Mouse (Mus musculus) myocyte (in vitro differentiated cells): Measurements from ENCODE around the gene Rbm17. TPM values are rescaled to one million over a fixed set of nuclear protein-coding genes. Genes with fewer than 3 reads are reported as not detected.

Experiments used
- H3K27me3 ChIP-seq: one replicate; pipeline ENCODE4 v1.6.1; 2011; ENCODE audit not compliant: control insufficient read depth, insufficient read depth, insufficient read length
- H3K36me3 ChIP-seq: one replicate; pipeline ENCODE4 v1.6.1; 2011; ENCODE audit not compliant: control insufficient read depth, insufficient read depth
- H3K4me2 ChIP-seq: one replicate; pipeline ENCODE4 v1.6.1; 2011; ENCODE audit warnings: low read depth, control low read depth
- H3K4me3 ChIP-seq: one replicate; pipeline ENCODE4 v1.5.1; 2011; ENCODE audit warnings: mild to moderate bottlenecking, control low read depth, moderate library complexity
- H3K79me2 ChIP-seq: one replicate; pipeline ENCODE4 v1.6.1; 2011; ENCODE audit not compliant: control insufficient read depth, insufficient read depth
- H3ac ChIP-seq: one replicate; pipeline ENCODE4 v1.6.1; 2011; ENCODE audit not compliant: control insufficient read depth, insufficient read length
- CEBPB ChIP-seq: IDR thresholded peaks from 2 replicates; pipeline ENCODE4 v1.6.1; 2011; ENCODE audit warnings: mild to moderate bottlenecking, moderate library complexity; ENCODE audit not compliant: poor library complexity, insufficient read depth, severe bottlenecking
- E2F4 ChIP-seq: IDR thresholded peaks from one replicate; pipeline ENCODE4 v1.6.1; 2011; ENCODE audit warnings: mild to moderate bottlenecking, control low read depth, moderate library complexity; ENCODE audit not compliant: insufficient read depth
- MAX ChIP-seq: IDR thresholded peaks from one replicate; pipeline ENCODE4 v1.6.1; 2011; ENCODE audit warnings: low read depth, mild to moderate bottlenecking, control low read depth
- MYOD1 ChIP-seq, 3 experiments: IDR thresholded peaks; one replicate each; pipeline ENCODE4 v1.6.1; 2011; ENCODE audit warnings: control low read depth in 2 of 3, low read depth in 2 of 3, mild to moderate bottlenecking in 2 of 3, moderate library complexity in 1 of 3; ENCODE audit not compliant: insufficient read length in 2 of 3, control insufficient read depth in 1 of 3
- MYOG ChIP-seq, 3 experiments: IDR thresholded peaks; one replicate each; pipeline ENCODE4 v1.6.1; 2011; ENCODE audit warnings: control low read depth in 2 of 3, low read depth in 2 of 3, mild to moderate bottlenecking in 2 of 3; ENCODE audit not compliant: insufficient read length in 2 of 3, control insufficient read depth in 1 of 3, insufficient read depth in 1 of 3
- POLR2A ChIP-seq: IDR thresholded peaks from one replicate; pipeline ENCODE4 v1.6.1; 2011; ENCODE audit warnings: low read depth, mild to moderate bottlenecking, control low read depth, moderate library complexity; ENCODE audit not compliant: insufficient read length
- POLR2AphosphoS2 ChIP-seq: IDR thresholded peaks from one replicate; pipeline ENCODE4 v1.6.1; 2011; ENCODE audit warnings: low read depth, control low read depth; ENCODE audit not compliant: insufficient read length
- REST ChIP-seq: IDR thresholded peaks from one replicate; pipeline ENCODE4 v1.6.1; 2011; ENCODE audit warnings: mild to moderate bottlenecking, control low read depth, moderate library complexity; ENCODE audit not compliant: insufficient read depth, insufficient read length
- SRF ChIP-seq: IDR thresholded peaks from one replicate; pipeline ENCODE4 v1.6.1; 2011; ENCODE audit warnings: low read depth; ENCODE audit not compliant: control insufficient read depth, insufficient read length
- TCF12 ChIP-seq: IDR thresholded peaks from one replicate; pipeline ENCODE4 v1.6.1; 2011; ENCODE audit warnings: mild to moderate bottlenecking, control low read depth; ENCODE audit not compliant: poor library complexity, insufficient read depth, severe bottlenecking
- TCF3 ChIP-seq: IDR thresholded peaks from one replicate; pipeline ENCODE4 v1.6.1; 2011; ENCODE audit warnings: low read depth, control low read depth; ENCODE audit not compliant: insufficient read length
- USF1 ChIP-seq: IDR thresholded peaks from one replicate; pipeline ENCODE4 v1.6.1; 2011; ENCODE audit warnings: low read depth, mild to moderate bottlenecking, control low read depth, moderate library complexity
- polyA plus RNA-seq: library from polyadenylated mRNA; unstranded; fragments of >200 nt; fragmentation: generic; extraction: Trizol; gene quantifications from one replicate; pipeline ENCODE4 v1.2.1, GENCODE M21; 2012; ENCODE audit warnings: missing spikeins

Rbm17 gene
- polyA plus RNA-seq, 1 experiment, result 86.4 TPM

DNA sequence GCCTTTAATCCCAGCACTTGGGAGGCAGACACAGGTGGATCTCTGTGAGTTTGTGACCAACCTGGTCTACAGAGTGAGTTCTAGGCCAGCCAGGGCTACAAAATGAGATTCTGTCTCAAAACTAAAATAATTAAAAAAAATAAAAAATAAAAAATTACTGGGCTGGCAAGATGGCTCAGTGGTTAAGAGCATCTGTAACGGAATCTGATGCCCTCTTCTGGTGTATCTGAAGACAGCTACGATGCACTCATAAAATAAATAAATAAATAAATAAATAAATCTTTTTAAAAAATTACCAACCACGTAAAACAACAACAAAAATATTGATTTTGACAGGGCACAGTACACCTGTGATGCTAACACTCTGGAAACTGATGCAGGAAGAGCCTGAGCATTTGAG is 37.1 kb downstream of the Rbm17 start:
- Histone ChIP-seq H3K79me2 (no peaks in the 10 kb centered on the region), H3K4me3 (no peak overlapping the region), H3K4me2 (no peak overlapping the region), H3K27me3 (no peaks in the 10 kb centered on the region), H3K36me3 (no peaks in the 10 kb centered on the region), H3ac (no peak overlapping the region)
- TF ChIP-seq SRF (no peak), TCF3 (no peak), CEBPB (no peak), REST (no peak), POLR2AphosphoS2 (no peak)

DNA sequence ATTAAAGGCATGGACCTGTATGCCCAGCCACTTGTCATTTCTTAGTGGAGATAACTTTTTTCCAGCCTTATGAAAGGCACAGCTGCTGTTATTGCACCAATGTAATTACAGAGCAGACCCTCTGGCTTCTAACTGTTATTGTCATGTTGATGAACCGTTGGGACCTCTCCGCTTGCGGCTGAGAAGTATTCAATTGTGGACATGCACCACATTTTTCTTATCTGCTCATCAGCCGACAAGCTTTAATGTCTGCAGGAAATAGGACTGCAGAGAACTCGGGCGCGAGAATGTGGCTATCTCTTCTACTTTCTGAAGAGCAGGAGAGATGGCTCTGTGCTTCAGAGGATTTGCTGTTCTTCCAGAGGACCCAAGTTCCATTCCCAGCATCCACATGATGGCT is 37.7 kb downstream of the Rbm17 start:
- TF ChIP-seq TCF3, result no peak
- TF ChIP-seq TCF12, result no peak
- TF ChIP-seq E2F4, result no peak
- TF ChIP-seq POLR2AphosphoS2, result no peak
- TF ChIP-seq POLR2A, result no peak
- no peak for TF ChIP-seq MYOD1 (IDR thresholded peaks at IDR 0.05; ENCODE audit: control insufficient read depth in 1 of 3, insufficient read length in 2 of 3, low read depth in 2 of 3)
- no peak for TF ChIP-seq SRF
- no peak for TF ChIP-seq USF1
- TF ChIP-seq REST, result no peak
- no peak for TF ChIP-seq MYOG (IDR thresholded peaks at IDR 0.05; ENCODE audit: control insufficient read depth in 1 of 3, insufficient read depth in 1 of 3, insufficient read length in 2 of 3, low read depth in 2 of 3)
- no peak for TF ChIP-seq MAX
- no peak overlapping the region for H3K4me3 ChIP-seq
- no peaks in the 10 kb centered on the region for H3K79me2 ChIP-seq
- no peaks in the 10 kb centered on the region for H3K27me3 ChIP-seq
- H3K36me3 ChIP-seq, result no peaks in the 10 kb centered on the region
- H3ac ChIP-seq, result no peak overlapping the region
- H3K4me2 ChIP-seq, result no peak overlapping the region

DNA sequence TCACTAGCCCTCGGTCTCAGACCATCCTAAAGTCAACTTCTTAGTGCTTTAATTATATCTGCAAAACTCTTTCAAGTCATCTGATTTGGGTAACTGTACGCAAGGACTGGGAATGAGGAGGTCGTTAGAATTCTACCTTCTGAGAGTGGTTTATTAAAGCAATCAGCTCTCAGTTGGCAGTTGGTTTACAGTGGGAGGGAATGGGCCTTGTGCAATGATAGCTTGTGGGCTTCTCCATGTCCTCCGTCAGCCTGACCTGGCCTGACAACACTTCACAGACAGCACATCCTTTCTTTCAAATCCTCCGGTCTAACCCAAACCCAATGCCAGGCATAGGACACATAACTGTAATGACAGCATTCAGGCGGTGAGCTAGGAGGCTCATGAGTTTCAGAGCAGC is 39.2 kb downstream of the Rbm17 start:
- no peak overlapping the region for H3K4me3 ChIP-seq

DNA sequence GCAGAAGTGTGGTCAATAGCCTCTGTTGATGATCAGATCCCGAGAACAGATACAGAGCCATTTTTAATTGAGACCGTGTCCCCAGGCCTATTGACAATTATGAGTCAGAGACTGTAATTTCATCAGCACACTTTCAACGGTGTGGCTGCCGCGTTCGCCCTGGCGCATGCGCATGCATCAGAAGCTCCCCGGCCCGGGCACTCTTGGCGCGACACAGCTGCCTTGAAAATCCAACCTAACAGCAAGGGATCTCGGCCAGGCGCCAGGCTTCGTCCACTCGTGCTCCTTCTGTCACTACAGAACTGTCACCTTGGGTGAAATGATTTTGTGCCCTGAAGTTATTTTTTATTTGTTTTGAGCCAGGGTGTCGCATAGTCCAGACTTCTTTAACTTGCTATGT is 40.7 kb downstream of the Rbm17 start:
- H3K4me2 ChIP-seq, result no peak overlapping the region
- no peaks in the 10 kb centered on the region for H3K36me3 ChIP-seq
- no peak overlapping the region for H3ac ChIP-seq
- TF ChIP-seq TCF3 (no peak), SRF (no peak), REST (no peak), MYOG (IDR thresholded peaks at IDR 0.05; ENCODE audit: control insufficient read depth in 1 of 3, insufficient read depth in 1 of 3, insufficient read length in 2 of 3, low read depth in 2 of 3) (no peak)
- H3K4me3 ChIP-seq, result no peak overlapping the region
- no peaks in the 10 kb centered on the region for H3K27me3 ChIP-seq
- H3K79me2 ChIP-seq, result no peaks in the 10 kb centered on the region

More for the DNA sequence above, 39.2 kb downstream of the Rbm17 start:
- Histone ChIP-seq H3K79me2 (no peaks in the 10 kb centered on the region), H3K27me3 (no peaks in the 10 kb centered on the region), H3K4me2 (no peak overlapping the region), H3ac (no peak overlapping the region), H3K36me3 (no peaks in the 10 kb centered on the region)
- TF ChIP-seq MYOG (IDR thresholded peaks at IDR 0.05; ENCODE audit: control insufficient read depth in 1 of 3, insufficient read depth in 1 of 3, insufficient read length in 2 of 3, low read depth in 2 of 3) (no peak), REST (no peak), POLR2AphosphoS2 (no peak), MYOD1 (IDR thresholded peaks at IDR 0.05; ENCODE audit: control insufficient read depth in 1 of 3, insufficient read length in 2 of 3, low read depth in 2 of 3) (no peak), SRF (no peak), USF1 (no peak), TCF12 (no peak), TCF3 (no peak), E2F4 (no peak), POLR2A (no peak), MAX (no peak), CEBPB (no peak)

DNA sequence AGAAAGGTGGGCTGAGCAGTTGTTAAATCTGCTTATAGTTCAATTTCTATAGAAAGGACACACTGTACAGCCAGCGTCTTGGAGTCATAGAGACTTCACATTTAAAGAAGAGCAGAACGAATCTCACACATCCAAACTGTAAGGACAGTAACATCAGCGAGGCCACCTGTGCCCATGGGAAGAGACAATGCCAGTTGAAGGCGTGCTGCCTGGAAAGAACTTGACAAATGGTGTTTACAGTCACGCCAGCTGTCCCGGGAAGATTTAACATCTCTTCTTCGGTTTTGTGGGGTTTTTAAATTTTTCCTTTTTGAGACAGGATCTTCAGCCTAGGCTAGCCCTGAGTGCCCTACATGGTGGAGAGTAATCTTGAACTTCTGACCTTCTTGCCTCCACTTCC is 45.3 kb downstream of the Rbm17 start:
- Histone ChIP-seq H3K4me3 (no peak overlapping the region), H3K79me2 (no peaks in the 10 kb centered on the region)
- TF ChIP-seq REST (no peak), TCF12 (no peak), MYOD1 (IDR thresholded peaks at IDR 0.05; ENCODE audit: control insufficient read depth in 1 of 3, insufficient read length in 2 of 3, low read depth in 2 of 3) (peak in 1 of 3 experiments; percentile 4)

More for the DNA sequence above, 45.3 kb downstream of the Rbm17 start:
- Histone ChIP-seq H3ac (no peak overlapping the region), H3K36me3 (no peaks in the 10 kb centered on the region), H3K4me2 (no peak overlapping the region), H3K27me3 (no peaks in the 10 kb centered on the region)
